Mouse (Mus musculus) layer of hippocampus, adult 18-20 months (tissue): ENCODE results near the gene Zfp13. TPM values are rescaled to one million over a fixed set of nuclear protein-coding genes. Genes with fewer than 3 reads are reported as not detected.
"Not testable (repeated sequence)": the region's sequence is repeated elsewhere in the genome, so short reads cannot be mapped to it uniquely, and the experiment has no call there.

Experiments
- DNase-seq, 2 experiments: peaks; one replicate each; pipeline ENCODE4 v3.0.0; 2022; ENCODE audit warnings: low spot score in 2 of 2
- long read RNA-seq: library from polyadenylated mRNA; stranded (forward); transcript quantifications from one replicate; pipeline ENCODE4 v2.0.0, GENCODE M21; 2021
- total RNA-seq, 2 experiments: library from RNA; stranded (reverse); gene quantifications; 2 replicates each; pipeline ENCODE4 v1.2.3; 2021

Gene Zfp13
- total RNA-seq: 10 to 100 TPM; 28.0 to 29.6 TPM
- long read RNA-seq, transcript Zfp13-202 (6 exons, 2,104 nt): major isoform, 11 of 28 reads
- long read RNA-seq, partial matches to known transcripts: 2 of 28 reads
- long read RNA-seq, other reads (novel, unspliced or antisense): 15 of 28 reads

- peak; percentile 81 to 84 for DNase-seq
Observed at GRCm38 (mm10) chr17:23598582-23599552, at the start of gene Zfp13. Gene Zfp13 (minus strand): TSS chr17:23599487.

GRCm38 (mm10) chr17:23645894-23646293, 46.6 kb upstream of the Zfp13 start:
- no peak for DNase-seq

- DNase-seq: no peak
Observed at GRCm38 (mm10) chr17:23644613-23645495, 45.6 kb upstream of the Zfp13 start, which contains the start of gene Mmp25. Gene Mmp25 (minus strand): TSS chr17:23645277.

GRCm38 (mm10) chr17:23631241-23631640, 32.0 kb upstream of the Zfp13 start:
- DNase-seq: no peak

- DNase-seq: peak; percentile 76 to 90
Observed at GRCm38 (mm10) chr17:23630195-23631020, 31.1 kb upstream of the Zfp13 start.

GRCm38 (mm10) chr17:23627813-23628212, 28.5 kb upstream of the Zfp13 start:
- no peak for DNase-seq

GRCm38 (mm10) chr17:23620351-23620750, 21.1 kb upstream of the Zfp13 start:
- DNase-seq: no peak

- no peak for DNase-seq
Observed at GRCm38 (mm10) chr17:23617087-23617486, 17.8 kb upstream of the Zfp13 start.

- DNase-seq: peak in 1 of 2 experiments; percentile 11
Observed at GRCm38 (mm10) chr17:23610361-23610800, 11.1 kb upstream of the Zfp13 start.

GRCm38 (mm10) chr17:23609612-23610011, 10.3 kb upstream of the Zfp13 start:
- no peak for DNase-seq

GRCm38 (mm10) chr17:23605220-23605619, 5.9 kb upstream of the Zfp13 start:
- DNase-seq: no peak

GRCm38 (mm10) chr17:23604394-23604793, 5.1 kb upstream of the Zfp13 start:
- DNase-seq: no peak

GRCm38 (mm10) chr17:23603542-23603941, 4.3 kb upstream of the Zfp13 start:
- no peak for DNase-seq

- DNase-seq: no peak
Observed at GRCm38 (mm10) chr17:23603077-23603476, 3.8 kb upstream of the Zfp13 start.

- no peak for DNase-seq
Observed at GRCm38 (mm10) chr17:23601836-23602585, 2.7 kb upstream of the Zfp13 start.

GRCm38 (mm10) chr17:23600641-23601622, 1.6 kb upstream of the Zfp13 start, which contains the start of gene Zscan10:
Gene Zscan10 (plus strand): TSS chr17:23600856.
- no peak for DNase-seq

- DNase-seq: no peak
Observed at GRCm38 (mm10) chr17:23599605-23600063, 347 bp upstream of the Zfp13 start.

- DNase-seq: not testable (repeated sequence)
Observed at GRCm38 (mm10) chr17:23595139-23595538, 4.1 kb downstream of the Zfp13 start.
